Mouse (Mus musculus) testis, postnatal 10 days (tissue): ENCODE measurements around the gene Nsd1.
"Not testable (repeated sequence)": the region's sequence is repeated elsewhere in the genome, so short reads cannot be mapped to it uniquely, and the experiment has no call there.

ENCODE experiments used
- DNase-seq: peaks from one replicate; pipeline ENCODE4 v3.0.0; 2021; ENCODE audit warnings: low spot score

Nsd1 gene

GRCm38 (mm10) chr13:55190121-55190868, 19.3 kb upstream of the Nsd1 start:
- peak; percentile 94 for DNase-seq

GRCm38 (mm10) chr13:55191535-55191934, 18.0 kb upstream of the Nsd1 start:
- DNase-seq: no peak

- DNase-seq: not testable (repeated sequence)
These were observed 6.8 kb upstream of the Nsd1 start for GRCm38 (mm10) chr13:55202758-55203157.

- DNase-seq: peak; percentile 59
These were observed 5.8 kb upstream of the Nsd1 start for GRCm38 (mm10) chr13:55203740-55204139.

- no peak for DNase-seq
These were observed 4.8 kb upstream of the Nsd1 start for GRCm38 (mm10) chr13:55204667-55205389.

- no peak for DNase-seq
These were observed 4.0 kb upstream of the Nsd1 start for GRCm38 (mm10) chr13:55205448-55206205.

GRCm38 (mm10) chr13:55208837-55209648, 539 bp upstream of the Nsd1 start:
- no peak for DNase-seq

- DNase-seq: peak; percentile 80
These were observed 800 bp downstream of the Nsd1 start for GRCm38 (mm10) chr13:55210193-55210970.

- DNase-seq: no peak
These were observed 1.3 kb downstream of the Nsd1 start for GRCm38 (mm10) chr13:55210971-55211220.

- DNase-seq: peak; percentile 94
These were observed 1.8 kb downstream of the Nsd1 start for GRCm38 (mm10) chr13:55211221-55212010.

GRCm38 (mm10) chr13:55212011-55212360, 2.4 kb downstream of the Nsd1 start:
- DNase-seq: no peak

GRCm38 (mm10) chr13:55212361-55213137, 3.0 kb downstream of the Nsd1 start:
- DNase-seq: peak; percentile 78

- DNase-seq: no peak
These were observed 3.7 kb downstream of the Nsd1 start for GRCm38 (mm10) chr13:55213138-55213806.

- no peak for DNase-seq
These were observed 14.8 kb downstream of the Nsd1 start for GRCm38 (mm10) chr13:55224364-55224763.

- DNase-seq: no peak
These were observed 21.1 kb downstream of the Nsd1 start for GRCm38 (mm10) chr13:55230701-55231100.

GRCm38 (mm10) chr13:55243205-55243604, 33.6 kb downstream of the Nsd1 start:
- no peak for DNase-seq

GRCm38 (mm10) chr13:55247293-55248030, 37.9 kb downstream of the Nsd1 start:
- DNase-seq: no peak

- DNase-seq: no peak
These were observed 39.7 kb downstream of the Nsd1 start for GRCm38 (mm10) chr13:55249246-55249645.

GRCm38 (mm10) chr13:55252820-55253219, 43.2 kb downstream of the Nsd1 start:
- DNase-seq: no peak
